Mouse (Mus musculus) embryonic facial prominence, embryonic 12.5 days (tissue): ENCODE measurements around the gene Fam228b. TPM values are rescaled to one million over a fixed set of nuclear protein-coding genes. Genes with fewer than 3 reads are reported as not detected.
A peak's percentile ranks its signal among the peaks of the same experiment; 100 is the strongest.

Experiments
- ATAC-seq: fragments of 200-750 bp; cut with Nextera tagmentation; 2 replicates; pipeline ENCODE4 v1.8.0; 2017; ENCODE audit not compliant: insufficient number of reproducible peaks, insufficient read depth, low FRiP score, low TSS enrichment
- H3K27ac ChIP-seq: fragments of 300-500 bp; sonication (generic); 2 replicates; pipeline ENCODE4 v1.5.1; 2016; ENCODE audit warnings: mild to moderate bottlenecking
- H3K27me3 ChIP-seq: fragments of 300-500 bp; sonication (generic); 2 replicates; pipeline ENCODE4 v1.6.1; 2016; ENCODE audit warnings: mild to moderate bottlenecking, moderate library complexity
- H3K36me3 ChIP-seq: fragments of 300-500 bp; sonication (generic); 2 replicates; pipeline ENCODE4 v1.6.1; 2016; ENCODE audit warnings: mild to moderate bottlenecking
- H3K4me1 ChIP-seq: fragments of 300-500 bp; sonication (generic); 2 replicates; pipeline ENCODE4 v1.6.1; 2016
- H3K4me2 ChIP-seq: fragments of 300-500 bp; sonication (generic); replicated peaks from 2 replicates; pipeline ENCODE4 v1.6.1; 2016; ENCODE audit warnings: mild to moderate bottlenecking, moderate library complexity
- H3K4me3 ChIP-seq: fragments of 300-500 bp; sonication (generic); 2 replicates; pipeline ENCODE4 v1.5.1; 2016; ENCODE audit warnings: mild to moderate bottlenecking
- H3K9ac ChIP-seq: fragments of 300-500 bp; sonication (generic); 2 replicates; pipeline ENCODE4 v1.6.1; 2016; ENCODE audit warnings: mild to moderate bottlenecking, moderate library complexity
- H3K9me3 ChIP-seq: fragments of 300-500 bp; sonication (generic); 2 replicates; pipeline ENCODE4 v1.6.1; 2016; ENCODE audit warnings: mild to moderate bottlenecking, moderate library complexity
- WGBS: fragments of 180-500 bp; shearing (Covaris S2); methylation state at CpG from one replicate; pipeline ENCODE4 v1.1.7; 2016; 5-methylcytosine and 5-hydroxymethylcytosine counted together
- polyA plus RNA-seq: library from polyadenylated mRNA; unstranded; fragments of >200 nt; fragmentation: Nextera tagmentation; extraction: Ambion mirVana; gene quantifications from 2 replicates; pipeline ENCODE4 v1.2.1, GENCODE M21; 2016

Gene Fam228b
- polyA plus RNA-seq, 1 experiment from 2014 or later, result 5.0 TPM

GRCm38 (mm10) chr12:4738031-4738576 lies 31.0 kb downstream of the Fam228b start, which contains the start of gene Fam228a:
TSS of gene Fam228a (minus strand) at chr12:4738430.
- Histone ChIP-seq H3K27ac (no peak within 1 kb of the TSS), H3K27me3 (no peaks in the 10 kb centered on the region), H3K36me3 (no peaks in the 10 kb centered on the region), H3K4me1 (no peaks in the 10 kb centered on the region), H3K9ac (no peak within 1 kb of the TSS), H3K4me3 (no peak within 1 kb of the TSS), H3K9me3 (no peaks in the 10 kb centered on the region), H3K4me2 (no peak within 1 kb of the TSS)
- WGBS, result 84% methylated on average over 18 of the region's 18 CpGs
- no peak for ATAC-seq

GRCm38 (mm10) chr12:4732332-4732731 lies 36.7 kb downstream of the Fam228b start:
- Histone ChIP-seq H3K27ac (no peak overlapping the region), H3K4me3 (no peak overlapping the region), H3K36me3 (no peaks in the 10 kb centered on the region), H3K9me3 (no peaks in the 10 kb centered on the region), H3K4me2 (no peak overlapping the region), H3K9ac (no peak overlapping the region), H3K27me3 (no peaks in the 10 kb centered on the region), H3K4me1 (no peaks in the 10 kb centered on the region)
- ATAC-seq, result no peak
- 61% methylated on average over 4 of the region's 4 CpGs for WGBS

- Histone ChIP-seq H3K4me2 (no peak overlapping the region), H3K27ac (no peak overlapping the region), H3K36me3 (no peaks in the 10 kb centered on the region), H3K9me3 (no peaks in the 10 kb centered on the region), H3K9ac (no peak overlapping the region), H3K27me3 (no peaks in the 10 kb centered on the region), H3K4me3 (no peak overlapping the region), H3K4me1 (no peaks in the 10 kb centered on the region)
- no peak for ATAC-seq
- 70% methylated on average over 4 of the region's 4 CpGs for WGBS
These were observed 37.4 kb downstream of the Fam228b start for GRCm38 (mm10) chr12:4731629-4732028.

GRCm38 (mm10) chr12:4729165-4729564 lies 39.9 kb downstream of the Fam228b start:
- WGBS, result 86% methylated on average over 3 of the region's 3 CpGs
- no peaks in the 10 kb centered on the region for H3K4me1 ChIP-seq
- ATAC-seq, result no peak

GRCm38 (mm10) chr12:4719762-4720754 lies 49.0 kb downstream of the Fam228b start:
- 71% methylated on average over 17 of the region's 17 CpGs for WGBS
- H3K4me2 ChIP-seq, result no peak overlapping the region
- no peaks in the 10 kb centered on the region for H3K27me3 ChIP-seq
- no peak overlapping the region for H3K4me3 ChIP-seq
- no peaks in the 10 kb centered on the region for H3K36me3 ChIP-seq
- no peak for ATAC-seq
- H3K4me1 ChIP-seq, result no peaks in the 10 kb centered on the region
- H3K9me3 ChIP-seq, result no peaks in the 10 kb centered on the region
- no peak overlapping the region for H3K27ac ChIP-seq
- no peak overlapping the region for H3K9ac ChIP-seq

More at GRCm38 (mm10) chr12:4729165-4729564, 39.9 kb downstream of the Fam228b start:
- H3K9ac ChIP-seq, result no peak overlapping the region
- no peak overlapping the region for H3K4me2 ChIP-seq
- H3K27ac ChIP-seq, result no peak overlapping the region
- no peaks in the 10 kb centered on the region for H3K27me3 ChIP-seq
- no peaks in the 10 kb centered on the region for H3K36me3 ChIP-seq
- no peaks in the 10 kb centered on the region for H3K9me3 ChIP-seq
- H3K4me3 ChIP-seq, result no peak overlapping the region

- ATAC-seq, result no peak
- Histone ChIP-seq H3K9me3 (no peaks in the 10 kb centered on the region), H3K4me3 (no peak overlapping the region), H3K27ac (no peak overlapping the region), H3K9ac (no peak overlapping the region), H3K4me2 (no peak overlapping the region), H3K36me3 (no peaks in the 10 kb centered on the region), H3K27me3 (no peaks in the 10 kb centered on the region), H3K4me1 (no peaks in the 10 kb centered on the region)
- WGBS, result 76% methylated on average over 13 of the region's 13 CpGs
These were observed 49.9 kb downstream of the Fam228b start for GRCm38 (mm10) chr12:4719066-4719761.

GRCm38 (mm10) chr12:4717417-4717816 lies 51.6 kb downstream of the Fam228b start:
- 0 out of 2 replicates have a peak overlapping the region, but pooled peaks have one; percentile 11 for H3K4me2 ChIP-seq
- no peaks in the 10 kb centered on the region for H3K27me3 ChIP-seq
- H3K9me3 ChIP-seq, result no peaks in the 10 kb centered on the region
- no peak overlapping the region for H3K27ac ChIP-seq
- no peak overlapping the region for H3K4me3 ChIP-seq
- H3K9ac ChIP-seq, result no peak overlapping the region
- no peaks in the 10 kb centered on the region for H3K4me1 ChIP-seq
- 0 out of 2 replicates have a peak, but pooled peaks have one; percentile 72 for ATAC-seq
- H3K36me3 ChIP-seq, result 0 out of 2 replicates have a peak, but pooled peaks cover 3% of the 10 kb centered on the region
- WGBS, result 10% methylated on average over 7 of the region's 7 CpGs

GRCm38 (mm10) chr12:4715606-4716005 lies 53.5 kb downstream of the Fam228b start:
- WGBS, result 81% methylated on average over 10 of the region's 10 CpGs
- H3K4me2 ChIP-seq, result no peak overlapping the region

GRCm38 (mm10) chr12:4713361-4713760 lies 55.7 kb downstream of the Fam228b start:
- H3K9me3 ChIP-seq, result no peaks in the 10 kb centered on the region
- no peak for ATAC-seq
- H3K9ac ChIP-seq, result no peak overlapping the region
- no peak overlapping the region for H3K4me2 ChIP-seq
- H3K36me3 ChIP-seq, result peaks cover 19% of the 10 kb centered on the region
- no peaks in the 10 kb centered on the region for H3K4me1 ChIP-seq
- H3K4me3 ChIP-seq, result no peak overlapping the region
- no peak overlapping the region for H3K27ac ChIP-seq
- no peaks in the 10 kb centered on the region for H3K27me3 ChIP-seq
- 68% methylated on average over 4 of the region's 4 CpGs for WGBS

More at GRCm38 (mm10) chr12:4715606-4716005, 53.5 kb downstream of the Fam228b start:
- Histone ChIP-seq H3K27ac (no peak overlapping the region), H3K27me3 (no peaks in the 10 kb centered on the region), H3K4me1 (no peaks in the 10 kb centered on the region), H3K4me3 (no peak overlapping the region), H3K9me3 (no peaks in the 10 kb centered on the region), H3K36me3 (peaks cover 9% of the 10 kb centered on the region; the same call in 1 of the 2 replicates), H3K9ac (no peak overlapping the region)
- no peak for ATAC-seq

GRCm38 (mm10) chr12:4709926-4710325 lies 59.1 kb downstream of the Fam228b start:
- no peak overlapping the region for H3K9ac ChIP-seq
- no peaks in the 10 kb centered on the region for H3K9me3 ChIP-seq
- H3K36me3 ChIP-seq, result peaks cover 28% of the 10 kb centered on the region
- no peak overlapping the region for H3K4me2 ChIP-seq
- no peaks in the 10 kb centered on the region for H3K4me1 ChIP-seq
- ATAC-seq, result no peak
- no peaks in the 10 kb centered on the region for H3K27me3 ChIP-seq
- no peak overlapping the region for H3K4me3 ChIP-seq
- 88% methylated on average over 7 of the region's 7 CpGs for WGBS
- no peak overlapping the region for H3K27ac ChIP-seq

- Histone ChIP-seq H3K9ac (no peak overlapping the region), H3K4me2 (no peak overlapping the region), H3K27ac (no peak overlapping the region), H3K27me3 (no peaks in the 10 kb centered on the region), H3K36me3 (peaks cover 28% of the 10 kb centered on the region), H3K4me1 (no peaks in the 10 kb centered on the region), H3K9me3 (no peaks in the 10 kb centered on the region), H3K4me3 (no peak overlapping the region)
- 82% methylated on average over 8 of the region's 8 CpGs for WGBS
- ATAC-seq, result no peak; the same call in 1 of the 2 replicates
These were observed 60.0 kb downstream of the Fam228b start for GRCm38 (mm10) chr12:4708881-4709604.
